Mouse (Mus musculus): ENCODE results near the gene Tnrc18. TPM values are rescaled to one million over a fixed set of nuclear protein-coding genes. Genes with fewer than 3 reads are reported as not detected.

Tnrc18 gene
- polyA plus RNA-seq, 1 experiment from 2014 or later: 41.1 TPM

- Histone ChIP-seq H3K4me2 (replicated peaks; ENCODE audit: low read depth, low read length) (no peak overlapping the region), H3K9me3 (ENCODE audit: control insufficient read depth, low read length) (peaks cover 7% of the 10 kb centered on the region; the same call in 1 of the 2 replicates), H3K27ac (ENCODE audit: low read depth, low read length) (no peak overlapping the region), H3K36me3 (ENCODE audit: control insufficient read depth, insufficient read depth, low read length) (peaks cover 30% of the 10 kb centered on the region), H3K9ac (ENCODE audit: low read depth, low read length) (no peak overlapping the region), H3K27me3 (ENCODE audit: control insufficient read depth, insufficient read depth, low read length) (no peaks in the 10 kb centered on the region), H3K4me1 (ENCODE audit: control insufficient read depth, insufficient read depth, low read length) (0 out of 2 replicates have a peak, but pooled peaks cover under 1% of the 10 kb centered on the region), H3K4me3 (ENCODE audit: low read length) (no peak overlapping the region)
- ATAC-seq (ENCODE audit: low FRiP score, low TSS enrichment): no peak
- 97% methylated on average over 4 of the region's 4 CpGs for WGBS
Measured at GRCm38 (mm10) chr5:142792594-142792993, 24.9 kb downstream of the Tnrc18 start.

- no peak overlapping the region for H3K27ac ChIP-seq (ENCODE audit: low read depth, low read length)
- no peak overlapping the region for H3K4me3 ChIP-seq (ENCODE audit: low read length)
- peak; percentile 16; the same call in 1 of the 2 replicates for ATAC-seq (ENCODE audit: low FRiP score, low TSS enrichment)
- WGBS: 86% methylated on average over 20 of the region's 23 CpGs
- H3K9me3 ChIP-seq (ENCODE audit: control insufficient read depth, low read length): peaks cover 7% of the 10 kb centered on the region; the same call in 1 of the 2 replicates
- H3K4me2 ChIP-seq (replicated peaks; ENCODE audit: low read depth, low read length): no peak overlapping the region
- H3K4me1 ChIP-seq (ENCODE audit: control insufficient read depth, insufficient read depth, low read length): no peaks in the 10 kb centered on the region
- no peaks in the 10 kb centered on the region for H3K27me3 ChIP-seq (ENCODE audit: control insufficient read depth, insufficient read depth, low read length)
- no peak overlapping the region for H3K9ac ChIP-seq (ENCODE audit: low read depth, low read length)
- H3K36me3 ChIP-seq (ENCODE audit: control insufficient read depth, insufficient read depth, low read length): peaks cover 46% of the 10 kb centered on the region
Measured at GRCm38 (mm10) chr5:142788279-142788678, 29.2 kb downstream of the Tnrc18 start.

- no peaks in the 10 kb centered on the region for H3K27me3 ChIP-seq (ENCODE audit: control insufficient read depth, insufficient read depth, low read length)
- H3K9ac ChIP-seq (ENCODE audit: low read depth, low read length): no peak overlapping the region
- no peaks in the 10 kb centered on the region for H3K4me1 ChIP-seq (ENCODE audit: control insufficient read depth, insufficient read depth, low read length)
- no peak overlapping the region for H3K27ac ChIP-seq (ENCODE audit: low read depth, low read length)
- no peak overlapping the region for H3K4me3 ChIP-seq (ENCODE audit: low read length)
- H3K4me2 ChIP-seq (replicated peaks; ENCODE audit: low read depth, low read length): no peak overlapping the region
- peaks cover 50% of the 10 kb centered on the region for H3K36me3 ChIP-seq (ENCODE audit: control insufficient read depth, insufficient read depth, low read length)
- ATAC-seq (ENCODE audit: low FRiP score, low TSS enrichment): 0 out of 2 replicates have a peak, but pooled peaks have one; percentile 3
- 88% methylated on average over 37 of the region's 37 CpGs for WGBS
- peaks cover 7% of the 10 kb centered on the region; the same call in 1 of the 2 replicates for H3K9me3 ChIP-seq (ENCODE audit: control insufficient read depth, low read length)
Measured at GRCm38 (mm10) chr5:142787304-142787905, 30.1 kb downstream of the Tnrc18 start.

DNA sequence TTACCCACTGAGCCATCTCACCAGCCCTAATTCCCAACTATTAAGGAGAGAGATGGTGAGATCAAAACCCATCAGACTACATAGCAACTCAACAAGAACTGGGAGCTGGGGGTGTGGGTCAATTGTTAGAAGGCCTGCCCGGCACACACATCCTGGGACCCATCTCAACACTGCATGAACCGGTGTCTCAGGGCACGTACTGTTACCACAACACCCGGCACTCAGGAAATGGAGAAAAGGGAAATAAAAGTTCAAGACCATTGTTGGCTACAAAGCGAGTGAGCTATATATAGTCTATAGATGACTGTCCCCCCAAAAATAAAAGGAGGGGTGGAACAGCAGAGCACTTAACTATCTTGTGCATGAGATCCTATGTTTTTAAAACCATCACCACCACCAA is 30.8 kb downstream of the Tnrc18 start:
- Histone ChIP-seq H3K4me2 (replicated peaks; ENCODE audit: low read depth, low read length) (no peak overlapping the region), H3K36me3 (ENCODE audit: control insufficient read depth, insufficient read depth, low read length) (peaks cover 54% of the 10 kb centered on the region), H3K9ac (ENCODE audit: low read depth, low read length) (no peak overlapping the region), H3K4me1 (ENCODE audit: control insufficient read depth, insufficient read depth, low read length) (no peaks in the 10 kb centered on the region), H3K4me3 (ENCODE audit: low read length) (no peak overlapping the region), H3K27me3 (ENCODE audit: control insufficient read depth, insufficient read depth, low read length) (no peaks in the 10 kb centered on the region), H3K27ac (ENCODE audit: low read depth, low read length) (no peak overlapping the region), H3K9me3 (ENCODE audit: control insufficient read depth, low read length) (peaks cover 7% of the 10 kb centered on the region; the same call in 1 of the 2 replicates)
- over 99% methylated on average over 5 of the region's 5 CpGs for WGBS
- ATAC-seq (ENCODE audit: low FRiP score, low TSS enrichment): no peak

DNA sequence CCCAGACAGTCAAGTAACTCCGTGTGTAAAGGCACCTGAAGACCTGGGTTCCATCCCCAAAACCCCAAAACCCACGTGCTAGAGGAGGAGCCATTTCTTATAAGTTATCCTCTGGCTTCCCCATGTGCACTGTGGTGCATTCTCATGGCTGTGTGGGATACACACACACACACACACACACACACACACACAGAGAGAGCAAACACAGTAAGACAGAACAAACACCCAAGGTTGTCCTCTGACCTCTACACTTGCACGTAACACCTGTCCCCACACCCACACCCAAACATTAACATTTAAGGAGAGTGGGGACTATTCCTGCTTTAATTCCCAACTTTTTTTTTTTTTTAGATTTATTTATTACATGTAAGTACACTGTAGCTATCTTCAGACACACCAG is 31.2 kb downstream of the Tnrc18 start:
- Histone ChIP-seq H3K27me3 (ENCODE audit: control insufficient read depth, insufficient read depth, low read length) (no peaks in the 10 kb centered on the region), H3K4me3 (ENCODE audit: low read length) (no peak overlapping the region), H3K4me2 (replicated peaks; ENCODE audit: low read depth, low read length) (no peak overlapping the region), H3K9me3 (ENCODE audit: control insufficient read depth, low read length) (peaks cover 7% of the 10 kb centered on the region; the same call in 1 of the 2 replicates), H3K27ac (ENCODE audit: low read depth, low read length) (no peak overlapping the region), H3K9ac (ENCODE audit: low read depth, low read length) (no peak overlapping the region), H3K36me3 (ENCODE audit: control insufficient read depth, insufficient read depth, low read length) (peaks cover 54% of the 10 kb centered on the region), H3K4me1 (ENCODE audit: control insufficient read depth, insufficient read depth, low read length) (no peaks in the 10 kb centered on the region)
- no peak for ATAC-seq (ENCODE audit: low FRiP score, low TSS enrichment)
- WGBS: 89% methylated on average over 3 of the region's 3 CpGs

DNA sequence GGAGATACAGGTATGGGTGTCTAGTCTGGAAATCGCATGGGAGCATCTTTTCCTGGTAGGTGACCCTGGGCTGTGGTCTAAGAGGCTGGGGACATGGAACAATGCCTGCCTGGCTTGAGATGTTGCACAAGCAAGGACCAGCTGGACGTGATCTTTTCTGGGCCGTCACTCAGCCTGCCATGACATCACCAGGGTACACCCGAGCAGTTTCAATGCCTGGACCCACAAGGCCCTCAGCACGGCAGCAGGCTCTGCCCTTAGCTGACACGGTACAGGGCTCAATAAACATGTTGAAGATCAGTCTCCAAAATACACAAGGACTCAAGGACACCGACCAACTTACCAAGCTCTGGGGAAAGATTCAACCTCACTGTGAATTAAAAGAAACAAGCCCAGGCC is 34.3 kb downstream of the Tnrc18 start:
- peak; percentile 59; the same call in 1 of the 2 replicates for ATAC-seq (ENCODE audit: low FRiP score, low TSS enrichment)
- Histone ChIP-seq H3K4me2 (replicated peaks; ENCODE audit: low read depth, low read length) (no peak overlapping the region), H3K27ac (ENCODE audit: low read depth, low read length) (no peak overlapping the region), H3K9ac (ENCODE audit: low read depth, low read length) (no peak overlapping the region), H3K27me3 (ENCODE audit: control insufficient read depth, insufficient read depth, low read length) (no peaks in the 10 kb centered on the region), H3K4me3 (ENCODE audit: low read length) (no peak overlapping the region), H3K4me1 (ENCODE audit: control insufficient read depth, insufficient read depth, low read length) (0 out of 2 replicates have a peak, but pooled peaks cover 3% of the 10 kb centered on the region), H3K36me3 (ENCODE audit: control insufficient read depth, insufficient read depth, low read length) (peaks cover 42% of the 10 kb centered on the region), H3K9me3 (ENCODE audit: control insufficient read depth, low read length) (peaks cover 6% of the 10 kb centered on the region; the same call in 1 of the 2 replicates)
- WGBS: 37% methylated on average over 7 of the region's 7 CpGs

- Histone ChIP-seq H3K4me1 (ENCODE audit: control insufficient read depth, insufficient read depth, low read length) (0 out of 2 replicates have a peak, but pooled peaks cover 3% of the 10 kb centered on the region), H3K36me3 (ENCODE audit: control insufficient read depth, insufficient read depth, low read length) (peaks cover 36% of the 10 kb centered on the region), H3K27me3 (ENCODE audit: control insufficient read depth, insufficient read depth, low read length) (no peaks in the 10 kb centered on the region), H3K27ac (ENCODE audit: low read depth, low read length) (no peak overlapping the region), H3K4me2 (replicated peaks; ENCODE audit: low read depth, low read length) (no peak overlapping the region), H3K4me3 (ENCODE audit: low read length) (no peak overlapping the region), H3K9me3 (ENCODE audit: control insufficient read depth, low read length) (peaks cover under 1% of the 10 kb centered on the region; the same call in 1 of the 2 replicates), H3K9ac (ENCODE audit: low read depth, low read length) (no peak overlapping the region)
- peak; percentile 25; the same call in 1 of the 2 replicates for ATAC-seq (ENCODE audit: low FRiP score, low TSS enrichment)
- 71% methylated on average over 8 of the region's 8 CpGs for WGBS
Measured at GRCm38 (mm10) chr5:142782459-142783141, 34.9 kb downstream of the Tnrc18 start.

GRCm38 (mm10) chr5:142780579-142780978 is 36.9 kb downstream of the Tnrc18 start:
- 0 out of 2 replicates have a peak, but pooled peaks cover 3% of the 10 kb centered on the region for H3K4me1 ChIP-seq (ENCODE audit: control insufficient read depth, insufficient read depth, low read length)
- no peaks in the 10 kb centered on the region for H3K27me3 ChIP-seq (ENCODE audit: control insufficient read depth, insufficient read depth, low read length)
- no peak overlapping the region for H3K27ac ChIP-seq (ENCODE audit: low read depth, low read length)
- ATAC-seq (ENCODE audit: low FRiP score, low TSS enrichment): no peak
- H3K4me2 ChIP-seq (replicated peaks; ENCODE audit: low read depth, low read length): no peak overlapping the region
- peaks cover 33% of the 10 kb centered on the region for H3K36me3 ChIP-seq (ENCODE audit: control insufficient read depth, insufficient read depth, low read length)
- WGBS: 67% methylated on average over 5 of the region's 5 CpGs
- no peak overlapping the region for H3K9ac ChIP-seq (ENCODE audit: low read depth, low read length)
- H3K9me3 ChIP-seq (ENCODE audit: control insufficient read depth, low read length): no peaks in the 10 kb centered on the region
- no peak overlapping the region for H3K4me3 ChIP-seq (ENCODE audit: low read length)

DNA sequence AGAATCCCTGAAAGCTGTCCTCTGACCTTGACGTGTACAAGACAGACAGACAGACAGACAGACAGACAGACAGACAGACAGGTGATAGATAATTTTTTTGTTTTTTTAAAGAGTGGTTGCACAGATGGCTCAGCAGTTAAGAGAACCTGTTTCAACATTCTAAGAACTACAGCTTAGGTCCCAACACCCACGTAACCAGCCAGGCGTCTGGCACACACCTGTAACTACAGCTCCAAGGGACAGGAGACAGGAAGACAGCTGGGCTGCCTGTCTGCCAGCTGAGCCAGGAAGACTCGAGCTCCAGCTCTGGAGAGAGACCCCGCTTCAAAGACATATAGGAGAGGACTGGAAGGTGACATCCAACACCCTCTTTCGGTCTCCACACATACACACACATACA is 38.6 kb downstream of the Tnrc18 start:
- Histone ChIP-seq H3K9ac (ENCODE audit: low read depth, low read length) (no peak overlapping the region), H3K4me2 (replicated peaks; ENCODE audit: low read depth, low read length) (no peak overlapping the region), H3K27me3 (ENCODE audit: control insufficient read depth, insufficient read depth, low read length) (no peaks in the 10 kb centered on the region), H3K36me3 (ENCODE audit: control insufficient read depth, insufficient read depth, low read length) (peaks cover 44% of the 10 kb centered on the region), H3K27ac (ENCODE audit: low read depth, low read length) (no peak overlapping the region), H3K4me1 (ENCODE audit: control insufficient read depth, insufficient read depth, low read length) (0 out of 2 replicates have a peak, but pooled peaks cover 3% of the 10 kb centered on the region), H3K9me3 (ENCODE audit: control insufficient read depth, low read length) (no peaks in the 10 kb centered on the region), H3K4me3 (ENCODE audit: low read length) (no peak overlapping the region)
- WGBS: 76% methylated on average over 6 of the region's 6 CpGs
- no peak for ATAC-seq (ENCODE audit: low FRiP score, low TSS enrichment)

Measured in kidney, embryonic 14.5 days (tissue).